1 mouse cellular context compared by ENCODE assay signal in the genomic region with DNA sequence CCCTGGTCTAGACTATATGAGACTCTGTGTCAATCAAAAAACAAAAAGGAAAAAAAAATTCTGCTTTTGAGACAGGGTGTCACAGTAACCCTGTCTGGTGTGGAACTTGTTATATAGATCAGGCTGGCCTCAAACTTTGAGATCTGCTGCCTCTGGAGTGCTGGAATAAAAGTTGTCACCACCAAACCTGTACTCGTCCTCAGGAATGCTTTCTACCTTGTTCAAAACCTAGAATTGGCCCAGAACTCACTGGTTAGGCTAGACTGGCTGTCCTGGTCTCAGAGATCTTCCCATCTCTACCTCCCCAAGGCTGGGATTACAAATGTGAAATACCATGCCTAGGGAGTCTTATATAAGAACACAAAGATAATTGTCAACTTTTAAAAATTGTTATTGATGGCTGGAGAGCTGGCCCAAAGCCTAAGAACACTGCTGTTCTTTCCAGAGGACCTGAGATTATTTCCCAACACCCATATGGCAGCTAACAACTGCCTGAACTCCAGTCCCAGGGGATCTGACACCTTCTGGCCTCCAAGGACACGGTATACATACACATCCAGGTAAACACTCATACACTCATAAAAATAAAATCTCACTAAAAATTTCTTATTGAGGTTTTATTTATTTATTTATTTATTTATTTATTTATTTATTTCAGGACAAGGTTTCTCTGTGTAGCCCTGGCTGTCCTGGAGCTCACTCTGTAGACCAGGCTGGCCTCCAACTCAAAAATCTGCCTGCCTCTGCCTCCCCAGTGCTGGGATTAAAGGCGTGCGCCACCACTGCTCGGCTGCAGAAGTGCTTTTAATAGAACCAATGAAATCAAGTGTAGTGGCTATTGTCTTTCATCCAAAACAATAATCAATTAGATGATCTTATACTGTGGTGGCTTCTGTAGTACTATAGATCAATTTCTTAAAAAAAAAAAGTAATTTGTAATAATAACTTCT.
TF ChIP-seq lines count a peak whose summit lies in the region.

No protein-coding gene starts in this region.

TF ChIP-seq in CH12.LX, 34 proteins besides CTCF, POLR2A, EP300 and RAD21 (continued from another document):
- TF ChIP-seq MEF2A (IDR thresholded peaks at IDR 0.05; ENCODE audit: borderline replicate concordance, low read depth, low read length), result no peak
- no peak for TF ChIP-seq MAX (IDR thresholded peaks at IDR 0.05; ENCODE audit: low read length)
- TF ChIP-seq POLR2AphosphoS2 (IDR thresholded peaks at IDR 0.05; ENCODE audit: low read depth, low read length), result no peak
